Mouse (Mus musculus): ENCODE measurements at regions not wholly inside any gene's neighbourhood (a gene's known extent, or its start where the extent isn't known, plus 50 kb on each side); places are given as distances from the start of the nearest gene placed in this dataset.

DNA sequence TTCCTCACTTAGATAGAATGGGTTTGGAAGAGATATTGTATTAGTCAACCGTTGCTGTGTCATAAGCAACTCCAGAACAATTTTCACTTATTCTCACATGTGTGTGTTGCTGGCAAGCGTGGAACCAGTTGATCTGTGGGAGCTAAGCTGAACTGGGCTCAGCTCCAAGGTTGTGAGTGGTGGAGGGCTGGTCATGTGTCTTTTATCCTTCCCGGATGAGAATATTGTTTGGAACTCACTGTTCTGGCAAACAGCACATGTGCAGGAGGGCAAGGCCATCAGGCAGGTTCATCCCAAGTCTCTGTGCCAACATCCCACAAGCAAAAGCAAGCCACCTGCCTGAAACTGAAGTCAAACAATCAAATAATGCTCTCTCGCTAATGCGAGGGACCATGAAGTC, 656.8 kb downstream of the Diaph3 start:
- H3K36me3 ChIP-seq (replicated peaks), result no peaks in the 10 kb centered on the region

DNA sequence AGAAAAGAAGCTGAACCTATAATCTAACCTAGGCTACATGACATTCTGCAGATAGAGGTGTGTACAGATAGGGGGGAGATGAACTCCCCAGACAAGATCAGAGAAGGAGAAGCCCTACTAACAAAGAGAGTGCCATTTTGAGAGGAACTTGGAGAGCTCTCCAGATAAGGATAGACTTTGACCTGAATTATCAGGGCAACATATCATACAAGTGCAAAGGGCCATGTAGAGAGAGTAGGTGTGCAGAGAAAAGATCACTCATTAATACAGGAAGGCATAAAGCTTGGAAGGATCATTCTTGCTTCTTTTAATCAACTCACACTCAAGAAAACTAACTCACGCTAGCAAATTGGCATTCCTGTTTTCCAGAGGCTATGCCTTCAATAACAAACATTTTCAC, 667.4 kb downstream of the Diaph3 start:
- DNase-seq (ENCODE audit: low spot score), result no peak
- TF ChIP-seq POLR2AphosphoS5 (IDR thresholded peaks at IDR 0.05; ENCODE audit: insufficient replicate concordance, low read depth, low read length) (no peak), GATA2 (IDR thresholded peaks at IDR 0.05; ENCODE audit: borderline replicate concordance, low read depth, low read length) (no peak), GATA1 (IDR thresholded peaks at IDR 0.05; ENCODE audit: borderline replicate concordance, low read length) (no peak), CTCF (IDR thresholded peaks at IDR 0.05; ENCODE audit: low read depth, low read length) (no peak), TAL1 (conservative IDR thresholded peaks at IDR 0.05; ENCODE audit: low read depth, low read length) (no peak)
- Histone ChIP-seq H3K4me3 (ENCODE audit: low read depth, low read length) (no peak overlapping the region), H3K9me3 (replicated peaks) (peaks cover 12% of the 10 kb centered on the region), H3K4me1 (ENCODE audit: insufficient read depth, low read depth, low read length) (no peaks in the 10 kb centered on the region), H3K27me3 (ENCODE audit: insufficient read depth, low read length) (no peaks in the 10 kb centered on the region), H3K36me3 (replicated peaks) (no peaks in the 10 kb centered on the region)
- no peak for ATAC-seq (ENCODE audit: extremely low read depth, insufficient number of reproducible peaks, low FRiP score, poor library complexity, severe bottlenecking)

More for the DNA sequence above, 656.8 kb downstream of the Diaph3 start:
- no peaks in the 10 kb centered on the region for H3K27me3 ChIP-seq (ENCODE audit: insufficient read depth, low read length)
- TF ChIP-seq TAL1 (conservative IDR thresholded peaks at IDR 0.05; ENCODE audit: low read depth, low read length) (no peak), POLR2AphosphoS5 (IDR thresholded peaks at IDR 0.05; ENCODE audit: insufficient replicate concordance, low read depth, low read length) (no peak), GATA1 (IDR thresholded peaks at IDR 0.05; ENCODE audit: borderline replicate concordance, low read length) (no peak), GATA2 (IDR thresholded peaks at IDR 0.05; ENCODE audit: borderline replicate concordance, low read depth, low read length) (no peak), CTCF (IDR thresholded peaks at IDR 0.05; ENCODE audit: low read depth, low read length) (no peak)
- H3K4me1 ChIP-seq (ENCODE audit: insufficient read depth, low read depth, low read length), result no peaks in the 10 kb centered on the region
- H3K4me3 ChIP-seq (ENCODE audit: low read depth, low read length), result no peak overlapping the region
- ATAC-seq (ENCODE audit: extremely low read depth, insufficient number of reproducible peaks, low FRiP score, poor library complexity, severe bottlenecking), result no peak
- peaks cover 10% of the 10 kb centered on the region for H3K9me3 ChIP-seq (replicated peaks)
- no peak for DNase-seq (ENCODE audit: low spot score)

DNA sequence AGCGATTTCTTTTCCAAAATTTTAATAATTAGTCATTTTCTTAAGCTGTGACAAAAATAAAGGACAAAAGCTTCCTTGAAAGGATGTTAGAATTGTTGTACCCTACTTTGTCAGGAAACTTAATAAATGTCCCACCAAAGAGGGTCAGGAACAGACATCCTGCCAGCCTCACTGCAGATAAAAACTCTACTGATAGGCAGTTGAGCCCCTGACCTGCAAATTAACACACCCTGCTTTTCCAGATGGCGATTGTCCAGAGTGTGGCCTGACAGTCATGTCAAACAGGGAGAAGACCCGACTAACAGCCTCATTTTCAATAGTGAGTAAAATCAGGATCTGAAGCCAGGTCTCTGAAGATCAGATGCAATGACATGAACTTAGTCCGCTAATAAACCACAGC, 670.6 kb downstream of the Diaph3 start:
- H3K4me3 ChIP-seq (ENCODE audit: low read depth, low read length), result no peak overlapping the region
- peaks cover 15% of the 10 kb centered on the region for H3K9me3 ChIP-seq (replicated peaks)
- H3K27me3 ChIP-seq (ENCODE audit: insufficient read depth, low read length), result no peaks in the 10 kb centered on the region
- no peaks in the 10 kb centered on the region for H3K4me1 ChIP-seq (ENCODE audit: insufficient read depth, low read depth, low read length)
- H3K36me3 ChIP-seq (replicated peaks), result no peaks in the 10 kb centered on the region
- no peak for TF ChIP-seq TAL1 (conservative IDR thresholded peaks at IDR 0.05; ENCODE audit: low read depth, low read length)
- TF ChIP-seq POLR2AphosphoS5 (IDR thresholded peaks at IDR 0.05; ENCODE audit: insufficient replicate concordance, low read depth, low read length), result no peak
- no peak for TF ChIP-seq GATA2 (IDR thresholded peaks at IDR 0.05; ENCODE audit: borderline replicate concordance, low read depth, low read length)
- no peak for TF ChIP-seq GATA1 (IDR thresholded peaks at IDR 0.05; ENCODE audit: borderline replicate concordance, low read length)
- no peak for TF ChIP-seq CTCF (IDR thresholded peaks at IDR 0.05; ENCODE audit: low read depth, low read length)
- ATAC-seq (ENCODE audit: extremely low read depth, insufficient number of reproducible peaks, low FRiP score, poor library complexity, severe bottlenecking) (no peak), DNase-seq (ENCODE audit: low spot score) (no peak)

DNA sequence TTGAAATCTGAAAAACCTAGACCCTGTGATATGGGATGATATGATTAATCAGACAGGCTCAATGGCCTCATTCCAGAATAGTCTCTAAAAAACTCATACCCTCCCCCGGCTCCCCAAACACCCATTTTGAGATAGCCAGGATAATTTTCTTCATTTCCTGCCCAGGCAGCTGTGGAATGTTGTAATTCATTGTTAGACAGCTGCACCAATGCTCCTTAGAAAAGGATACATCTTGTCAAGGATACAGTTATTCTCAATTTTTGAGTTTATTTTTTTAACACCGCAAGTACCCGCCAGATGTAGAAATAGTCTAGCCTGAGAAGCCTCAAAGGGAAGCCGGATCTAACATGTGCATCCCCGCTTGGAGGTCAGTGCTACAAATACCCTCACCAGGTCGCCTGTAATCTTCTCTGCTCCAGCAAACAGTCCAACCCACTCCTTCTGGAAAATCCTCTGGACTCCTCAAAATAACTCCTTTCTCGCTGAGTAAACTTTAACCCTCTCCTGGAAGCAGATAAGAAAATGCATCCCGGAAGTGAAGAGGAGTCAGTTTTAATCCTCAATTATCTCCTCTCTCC, 673.1 kb downstream of the Diaph3 start:
- peaks cover 9% of the 10 kb centered on the region for H3K9me3 ChIP-seq (replicated peaks)
- no peaks in the 10 kb centered on the region for H3K4me1 ChIP-seq (ENCODE audit: insufficient read depth, low read depth, low read length)
- TF ChIP-seq POLR2AphosphoS5 (IDR thresholded peaks at IDR 0.05; ENCODE audit: insufficient replicate concordance, low read depth, low read length), result no peak
- no peak for TF ChIP-seq CTCF (IDR thresholded peaks at IDR 0.05; ENCODE audit: low read depth, low read length)
- TF ChIP-seq TAL1 (conservative IDR thresholded peaks at IDR 0.05; ENCODE audit: low read depth, low read length), result no peak
- TF ChIP-seq GATA1 (IDR thresholded peaks at IDR 0.05; ENCODE audit: borderline replicate concordance, low read length), result no peak
- no peak for TF ChIP-seq GATA2 (IDR thresholded peaks at IDR 0.05; ENCODE audit: borderline replicate concordance, low read depth, low read length)
- no peak overlapping the region for H3K4me3 ChIP-seq (ENCODE audit: low read depth, low read length)
- DNase-seq (ENCODE audit: low spot score), result no peak
- H3K36me3 ChIP-seq (replicated peaks), result no peaks in the 10 kb centered on the region
- no peaks in the 10 kb centered on the region for H3K27me3 ChIP-seq (ENCODE audit: insufficient read depth, low read length)
- ATAC-seq (ENCODE audit: extremely low read depth, insufficient number of reproducible peaks, low FRiP score, poor library complexity, severe bottlenecking), result no peak

DNA sequence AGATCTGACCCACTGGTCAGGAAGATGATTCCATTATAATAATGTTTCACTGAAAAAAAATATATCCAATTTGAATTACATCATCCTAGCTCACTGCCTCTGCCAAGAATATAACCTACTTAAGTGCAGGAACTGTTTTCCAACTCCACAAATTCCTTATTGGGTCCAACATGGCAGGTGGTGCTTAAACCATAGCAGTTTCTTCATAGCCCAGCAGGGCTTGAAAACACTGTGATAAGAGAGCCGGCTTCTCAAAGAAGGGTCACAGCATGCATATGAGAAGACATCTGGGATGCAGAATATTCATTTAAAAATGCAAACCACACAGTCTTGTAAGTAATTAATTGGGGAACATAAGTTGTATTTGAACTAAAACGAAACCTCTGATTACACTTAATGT, 677.6 kb downstream of the Diaph3 start:
- Histone ChIP-seq H3K4me3 (ENCODE audit: low read depth, low read length) (no peak overlapping the region), H3K27me3 (ENCODE audit: insufficient read depth, low read length) (no peaks in the 10 kb centered on the region), H3K36me3 (replicated peaks) (no peaks in the 10 kb centered on the region), H3K9me3 (replicated peaks) (peaks cover 11% of the 10 kb centered on the region), H3K4me1 (ENCODE audit: insufficient read depth, low read depth, low read length) (no peaks in the 10 kb centered on the region)
- TF ChIP-seq GATA2 (IDR thresholded peaks at IDR 0.05; ENCODE audit: borderline replicate concordance, low read depth, low read length) (no peak), CTCF (IDR thresholded peaks at IDR 0.05; ENCODE audit: low read depth, low read length) (no peak), POLR2AphosphoS5 (IDR thresholded peaks at IDR 0.05; ENCODE audit: insufficient replicate concordance, low read depth, low read length) (no peak), TAL1 (conservative IDR thresholded peaks at IDR 0.05; ENCODE audit: low read depth, low read length) (no peak), GATA1 (IDR thresholded peaks at IDR 0.05; ENCODE audit: borderline replicate concordance, low read length) (no peak)
- ATAC-seq (ENCODE audit: extremely low read depth, insufficient number of reproducible peaks, low FRiP score, poor library complexity, severe bottlenecking) (no peak), DNase-seq (ENCODE audit: low spot score) (no peak)

DNA sequence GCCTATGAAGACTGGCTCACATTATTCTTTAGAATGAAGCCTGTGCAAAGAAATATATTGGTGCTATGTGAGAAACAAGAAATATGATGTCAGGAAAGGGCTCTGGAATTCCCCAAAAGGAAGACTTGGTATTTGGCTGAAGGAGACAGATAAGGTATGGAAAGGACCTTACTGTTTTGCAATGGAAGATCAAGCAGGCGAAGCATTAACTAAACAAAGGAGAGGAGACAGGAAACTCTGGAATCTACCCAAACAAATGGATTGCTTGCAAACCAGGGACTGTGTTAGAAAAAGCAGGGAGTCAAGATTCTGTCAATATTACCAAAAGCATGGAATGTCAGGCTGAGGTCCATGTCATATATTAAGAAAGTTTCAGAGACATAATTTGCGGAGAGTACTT, 687.9 kb downstream of the Diaph3 start:
- H3K4me3 ChIP-seq (ENCODE audit: low read depth, low read length), result no peak overlapping the region
- DNase-seq (ENCODE audit: low spot score) (no peak), ATAC-seq (ENCODE audit: extremely low read depth, insufficient number of reproducible peaks, low FRiP score, poor library complexity, severe bottlenecking) (no peak)

More for the DNA sequence above, 687.9 kb downstream of the Diaph3 start:
- Histone ChIP-seq H3K9me3 (replicated peaks) (peaks cover 7% of the 10 kb centered on the region), H3K4me1 (ENCODE audit: insufficient read depth, low read depth, low read length) (no peaks in the 10 kb centered on the region), H3K27me3 (ENCODE audit: insufficient read depth, low read length) (no peaks in the 10 kb centered on the region), H3K36me3 (replicated peaks) (no peaks in the 10 kb centered on the region)
- TF ChIP-seq GATA2 (IDR thresholded peaks at IDR 0.05; ENCODE audit: borderline replicate concordance, low read depth, low read length), result no peak
- no peak for TF ChIP-seq CTCF (IDR thresholded peaks at IDR 0.05; ENCODE audit: low read depth, low read length)
